Mouse (Mus musculus) Muller cell, postnatal 12 days (primary cell): ENCODE measurements around the gene 2900026A02Rik.
A peak's percentile ranks its signal among the peaks of the same experiment; 100 is the strongest.

ENCODE experiments used
- DNase-seq: peaks from one replicate; pipeline ENCODE4 v3.0.0-alpha.2; 2015; ENCODE audit errors: inconsistent ontology term

Gene 2900026A02Rik

DNA sequence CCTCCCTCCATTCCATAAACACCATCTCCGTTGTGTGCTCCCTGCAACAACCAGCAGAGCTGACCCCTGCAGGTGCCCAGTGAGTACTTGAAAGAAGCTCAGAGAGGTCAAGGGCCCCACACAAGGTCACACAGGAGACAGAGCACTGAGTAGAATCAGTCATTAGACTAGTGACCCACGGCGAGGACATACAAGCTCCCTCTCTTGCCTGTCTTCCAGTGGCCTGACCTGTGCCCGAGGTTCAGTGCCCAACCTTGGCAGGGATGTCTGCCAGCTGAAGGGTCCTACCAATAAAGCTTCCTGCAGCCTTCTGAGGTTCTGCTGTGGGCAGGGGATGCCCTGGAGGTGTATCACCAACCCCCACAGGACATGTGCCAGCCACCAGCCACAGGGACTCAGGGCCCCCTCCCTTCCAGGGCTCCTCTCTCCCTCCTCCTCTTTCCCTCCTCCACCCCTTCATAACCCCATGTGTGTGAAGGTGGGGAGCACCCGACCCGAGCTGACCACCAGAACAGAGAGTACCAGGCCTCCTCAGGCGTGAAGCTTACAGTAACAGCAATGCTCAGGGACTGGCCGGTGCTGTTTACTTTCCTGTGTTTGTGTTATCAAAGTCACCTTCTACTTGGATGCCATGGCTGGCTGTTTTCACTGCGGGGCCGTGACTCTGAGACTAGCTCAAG lies 8.7 kb downstream of the 2900026A02Rik start:
- DNase-seq: no peak

DNA sequence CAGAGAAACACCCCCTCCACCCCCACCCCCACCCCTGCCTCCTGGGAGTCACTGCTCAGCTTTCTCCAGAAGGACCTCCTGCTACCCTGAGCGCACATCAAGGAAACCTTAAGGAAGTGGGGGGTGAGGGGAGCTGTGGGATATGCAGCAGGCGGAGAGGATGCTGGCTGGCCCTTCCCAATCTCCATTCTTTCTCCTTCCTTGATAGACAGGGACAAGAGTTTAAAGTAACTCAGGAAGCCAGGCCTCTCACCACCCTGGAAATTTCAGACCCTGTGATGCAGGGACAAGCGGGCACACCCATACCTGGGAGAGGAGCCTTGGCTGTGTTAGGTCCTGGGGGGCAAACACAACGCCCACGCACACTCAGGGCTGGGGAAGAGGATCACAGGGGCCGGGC lies 10.7 kb downstream of the 2900026A02Rik start:
- DNase-seq: no peak

DNA sequence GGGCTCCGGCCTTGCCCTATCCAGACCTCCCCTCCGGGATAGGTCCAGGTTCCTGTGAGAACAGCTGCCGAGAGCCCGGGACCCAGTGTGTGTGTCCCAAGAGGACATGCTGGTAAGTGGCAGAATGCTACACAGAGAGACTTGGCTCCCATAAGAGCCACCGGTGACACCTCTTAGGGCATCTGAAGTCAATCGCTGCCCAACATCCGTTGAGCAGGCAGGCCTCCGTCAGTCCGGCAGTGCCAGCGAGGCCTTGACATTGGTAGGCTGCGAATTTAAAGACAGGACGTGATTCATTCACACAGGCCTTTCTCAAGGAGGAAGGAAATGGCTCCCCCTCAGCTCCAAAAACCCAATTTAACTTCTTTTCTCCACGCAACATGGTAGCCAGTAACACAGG lies 11.1 kb downstream of the 2900026A02Rik start:
- no peak for DNase-seq

DNA sequence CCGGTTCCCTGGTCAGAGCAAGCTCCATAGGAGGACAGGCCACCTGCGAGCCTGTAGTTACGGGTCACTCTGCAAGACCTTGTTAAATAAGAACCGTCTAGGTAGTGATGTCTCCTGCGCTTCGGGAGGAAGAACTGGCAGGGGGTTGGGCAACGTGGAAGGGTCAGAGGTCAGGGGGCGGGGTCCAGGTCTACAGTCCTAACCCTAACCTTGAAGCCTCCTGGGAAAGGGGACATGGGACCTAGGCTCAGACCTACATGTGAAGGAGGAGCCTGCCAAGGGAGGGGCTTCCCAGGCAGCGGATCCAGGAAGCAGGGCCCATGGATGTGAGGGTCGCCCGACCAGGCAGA lies 11.7 kb downstream of the 2900026A02Rik start:
- no peak for DNase-seq

DNA sequence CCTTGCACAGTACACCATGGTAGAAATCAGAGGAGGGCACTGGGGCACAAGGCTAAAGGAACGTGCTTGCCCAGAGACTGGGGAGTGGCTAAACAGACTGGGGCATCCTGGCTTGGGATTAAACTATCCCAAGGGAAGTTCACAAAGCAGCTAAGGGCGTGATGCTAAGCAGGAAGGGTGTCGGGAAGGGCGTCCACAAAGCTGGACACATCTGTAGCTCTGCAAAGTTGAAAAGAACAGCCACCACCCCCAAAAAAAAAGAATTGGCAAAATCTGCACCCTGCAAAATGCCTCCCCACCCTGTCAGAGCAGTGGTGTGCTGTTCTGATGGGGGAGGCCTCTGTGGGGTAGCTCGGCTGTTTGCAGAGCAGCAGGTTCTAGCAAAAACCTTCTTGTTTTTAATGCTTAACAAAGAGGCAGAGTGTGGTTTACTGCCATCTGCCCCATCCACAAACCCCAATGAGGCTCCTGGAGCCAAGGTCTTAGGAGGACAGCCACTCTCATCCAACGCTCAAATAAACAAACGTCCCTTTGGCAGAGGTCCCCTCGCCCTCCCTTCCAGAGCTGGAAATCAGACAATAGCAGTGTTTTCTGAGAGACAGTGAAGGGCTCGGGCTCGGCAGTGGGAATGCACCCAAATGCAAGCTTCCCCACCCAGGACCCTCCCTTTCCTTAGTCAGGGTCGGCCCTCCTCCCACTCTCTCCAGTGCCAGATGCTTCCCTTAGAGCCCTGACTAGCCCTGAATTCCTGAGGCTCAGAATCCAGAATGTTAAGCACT lies 12.2 kb downstream of the 2900026A02Rik start:
- peak; percentile 98 for DNase-seq

DNA sequence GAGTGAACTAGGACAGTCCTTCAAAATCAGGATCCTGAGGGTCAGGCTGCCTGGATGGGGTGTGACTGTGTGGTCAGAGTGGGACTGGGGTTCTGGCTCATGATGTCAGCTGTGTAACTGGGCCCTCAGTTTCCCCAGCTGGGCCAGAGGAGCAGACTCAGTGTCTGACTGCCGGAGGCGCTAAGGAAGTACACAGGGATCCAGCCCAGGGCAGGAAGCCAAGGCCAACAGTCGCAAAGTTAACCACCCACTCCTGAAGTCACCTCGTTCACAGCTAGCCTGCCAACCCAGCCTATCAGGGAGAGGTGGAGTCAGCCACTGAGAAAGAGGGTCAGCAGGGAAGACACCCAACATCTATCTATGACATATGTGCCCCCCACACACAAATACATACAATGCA lies 13.0 kb downstream of the 2900026A02Rik start:
- DNase-seq: no peak

DNA sequence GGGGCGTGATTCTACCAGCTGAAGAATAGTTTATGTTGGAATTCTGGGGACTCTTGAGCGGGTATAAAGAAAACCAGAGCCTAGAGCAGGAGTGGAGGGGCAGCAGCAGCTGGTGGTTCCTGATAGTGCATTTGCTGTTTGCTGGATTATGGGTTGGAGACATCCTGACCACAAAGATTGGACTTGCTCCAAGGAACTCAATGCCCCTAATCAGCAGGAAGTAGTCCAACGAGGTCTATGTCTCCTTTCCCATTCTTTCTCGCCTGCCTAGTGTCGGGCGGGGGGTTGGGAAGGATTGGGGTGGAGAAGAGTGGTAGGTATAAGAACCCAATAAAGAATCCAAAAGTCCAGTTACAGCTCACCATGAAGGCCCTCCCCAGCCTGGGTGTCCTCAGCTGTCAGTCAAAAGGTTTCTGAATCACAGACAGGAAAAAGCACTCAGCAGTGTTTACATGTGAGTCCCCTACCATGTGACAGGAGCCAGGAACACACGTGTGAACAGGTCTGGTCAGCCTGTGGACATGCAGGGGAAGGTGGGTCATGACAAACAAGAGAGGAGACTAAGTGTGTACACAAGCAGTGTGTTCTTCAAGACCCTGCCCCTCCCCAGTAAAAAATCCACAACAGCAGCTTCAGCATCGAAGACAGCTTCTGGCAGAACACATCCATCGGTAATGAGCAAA lies 14.2 kb downstream of the 2900026A02Rik start:
- peak; percentile 65 for DNase-seq

DNA sequence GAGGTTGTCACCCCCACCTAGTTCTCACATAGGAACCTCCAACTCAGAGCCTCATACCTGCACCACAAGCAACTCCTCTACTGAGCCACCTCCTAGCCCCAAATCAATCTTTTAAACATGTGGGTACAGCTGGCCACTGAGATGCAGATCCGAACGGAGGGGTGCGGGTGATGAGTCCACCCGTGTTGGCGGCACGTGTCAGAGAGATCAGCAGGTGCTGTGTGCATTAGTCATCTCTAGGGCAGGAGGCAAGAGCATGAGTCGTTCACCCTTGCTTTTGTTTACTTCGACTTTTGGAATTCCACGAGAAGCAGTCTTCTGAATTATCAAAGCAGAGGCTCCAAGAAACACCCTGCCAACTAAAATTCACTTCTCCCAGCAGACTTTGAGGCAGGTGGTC lies 16.8 kb downstream of the 2900026A02Rik start:
- peak; percentile 52 for DNase-seq

DNA sequence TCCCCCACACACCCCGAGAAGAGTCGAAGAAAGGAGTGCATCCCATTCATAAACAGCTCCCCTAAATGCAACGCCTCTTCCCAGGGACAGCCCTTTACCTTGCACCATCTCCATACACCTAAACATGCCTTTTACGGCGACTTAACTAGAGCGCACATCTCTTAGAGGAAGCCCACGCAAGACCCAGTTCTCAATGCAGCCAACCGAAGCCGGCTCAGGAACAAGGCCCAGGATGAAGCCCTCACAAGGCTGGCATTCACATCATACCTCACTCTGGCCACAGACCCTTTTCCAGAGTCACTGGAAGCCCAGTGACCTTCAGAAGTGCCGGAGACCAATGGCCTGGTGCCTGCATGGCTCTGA lies 21.3 kb downstream of the 2900026A02Rik start:
- DNase-seq: no peak

DNA sequence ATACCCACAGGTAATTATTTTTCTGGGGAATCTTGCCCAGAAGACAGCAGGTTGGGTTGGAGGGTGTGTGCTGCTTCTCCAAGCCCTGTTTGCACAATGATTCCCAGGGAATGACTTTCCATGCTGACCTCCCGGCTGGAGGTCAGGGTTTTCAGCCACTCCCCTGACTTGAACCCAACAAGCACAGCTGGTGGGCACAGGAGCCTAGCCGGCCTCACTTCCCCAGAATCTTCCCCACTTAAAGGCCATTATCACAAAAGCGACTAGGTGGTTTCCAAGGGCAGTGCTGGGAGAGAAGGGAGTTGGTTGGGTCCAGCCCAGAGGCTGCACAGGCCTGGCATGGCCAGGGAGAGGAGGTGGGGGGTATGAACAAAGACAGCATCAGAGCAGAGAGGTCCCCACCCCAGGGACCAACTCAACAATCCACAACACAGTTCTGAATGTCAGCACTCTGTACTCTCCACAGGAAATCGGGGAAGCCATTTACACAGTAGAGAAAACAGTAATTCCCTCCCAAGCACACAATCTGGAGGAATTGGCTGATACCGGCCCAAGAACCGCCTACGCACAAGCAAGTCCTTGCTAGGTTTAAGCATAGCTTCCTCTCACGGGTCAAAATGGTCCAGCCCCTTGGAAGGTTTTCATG lies 21.8 kb downstream of the 2900026A02Rik start:
- no peak for DNase-seq

DNA sequence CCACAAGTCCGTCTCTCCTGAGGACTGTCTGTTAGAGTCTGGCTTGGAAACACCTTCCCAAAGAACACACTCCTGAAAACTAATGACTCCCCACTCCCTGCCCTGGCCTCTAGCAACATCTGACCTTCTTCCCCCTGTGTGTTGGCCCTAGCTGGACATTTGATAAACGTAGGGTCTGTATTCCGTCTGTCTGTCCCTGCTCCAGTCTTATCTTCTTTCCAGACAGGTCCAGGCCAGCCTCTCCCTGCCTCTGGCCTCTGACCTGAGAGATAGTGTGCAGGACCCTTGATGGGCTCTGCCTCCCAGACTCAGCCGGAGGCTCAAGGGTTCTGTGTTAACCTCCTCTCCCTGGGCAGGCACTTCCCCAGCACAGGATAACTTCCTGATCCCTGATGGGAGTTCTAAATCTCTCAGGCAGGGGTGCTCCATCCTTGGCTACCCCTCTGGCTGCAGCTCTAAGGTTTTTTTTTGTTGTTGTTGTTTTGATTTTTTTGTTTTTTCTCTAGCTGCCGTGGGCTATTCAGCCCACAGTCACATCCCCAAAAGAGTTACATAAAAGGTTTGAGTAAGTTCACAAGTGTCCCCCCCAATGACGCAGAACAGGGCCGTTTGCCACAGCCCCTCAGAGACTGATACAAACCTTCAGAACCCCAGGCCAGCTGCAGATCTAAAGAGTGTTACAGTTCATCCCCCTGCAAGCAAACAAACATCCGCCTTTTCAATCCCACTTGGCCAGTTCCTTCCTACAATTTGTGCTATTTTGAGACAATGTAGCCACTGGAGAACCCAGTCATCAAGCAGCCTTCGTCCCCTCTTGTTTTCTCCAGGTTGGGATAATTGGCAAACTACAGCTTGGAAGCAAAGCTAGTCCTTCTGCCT lies 23.9 kb downstream of the 2900026A02Rik start:
- DNase-seq: no peak

DNA sequence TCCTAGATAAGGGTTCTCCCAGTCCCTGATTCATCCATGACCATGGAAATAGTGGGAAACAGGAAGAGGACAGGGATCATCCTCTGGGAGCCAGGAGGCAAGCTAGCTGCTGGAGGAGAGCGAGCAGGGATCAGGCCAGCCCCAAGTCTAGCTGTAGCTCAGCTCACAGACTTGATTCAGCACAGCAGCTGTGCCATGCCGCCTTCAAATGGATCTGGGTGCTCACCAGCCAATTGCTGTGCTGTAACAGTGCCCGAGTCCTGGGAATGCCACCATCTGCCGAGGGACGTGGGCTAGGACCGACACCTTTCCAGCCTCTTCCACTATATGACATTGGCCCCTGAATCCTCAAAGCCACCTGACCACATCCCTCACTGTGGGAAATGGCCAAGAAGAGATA lies 25.1 kb downstream of the 2900026A02Rik start:
- no peak for DNase-seq

DNA sequence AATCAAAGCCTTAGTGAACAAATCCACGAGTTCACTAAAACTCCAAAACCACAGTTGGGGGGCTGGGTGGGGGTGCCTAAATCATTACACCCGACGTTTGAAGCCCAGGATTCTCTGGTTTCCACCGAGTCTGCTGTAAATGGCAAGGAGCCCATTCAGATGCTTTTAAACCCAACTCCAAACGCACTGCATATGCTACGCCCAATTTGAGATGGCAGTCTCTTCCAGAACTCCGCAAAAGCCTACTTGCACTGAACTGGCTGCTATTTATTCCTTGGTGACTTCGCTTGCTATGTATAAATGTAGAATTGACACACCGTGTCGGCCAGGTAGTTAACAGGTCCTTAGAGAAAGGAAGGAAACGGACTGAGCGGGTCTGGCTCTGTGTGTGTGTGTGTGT lies 25.6 kb downstream of the 2900026A02Rik start:
- DNase-seq: no peak

DNA sequence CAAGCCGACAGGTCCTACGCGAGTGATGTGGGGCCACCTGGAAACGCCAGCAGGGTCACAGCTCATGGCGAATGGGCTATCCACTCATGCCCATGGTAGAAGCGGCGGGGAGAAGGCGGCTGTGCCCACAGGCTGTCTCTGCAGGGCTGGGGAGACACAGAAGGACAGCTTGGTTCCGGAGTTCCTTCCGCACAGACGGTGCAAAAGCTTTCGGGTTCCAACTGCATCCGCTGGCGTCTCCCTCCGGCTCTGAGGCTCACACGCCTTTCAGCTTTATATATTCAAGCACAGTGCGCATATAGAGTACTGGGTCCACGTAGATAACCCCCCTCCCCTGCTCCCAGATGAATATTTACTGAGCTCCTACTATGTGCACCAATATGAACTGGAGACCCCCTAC lies 27.3 kb downstream of the 2900026A02Rik start:
- DNase-seq: no peak

DNA sequence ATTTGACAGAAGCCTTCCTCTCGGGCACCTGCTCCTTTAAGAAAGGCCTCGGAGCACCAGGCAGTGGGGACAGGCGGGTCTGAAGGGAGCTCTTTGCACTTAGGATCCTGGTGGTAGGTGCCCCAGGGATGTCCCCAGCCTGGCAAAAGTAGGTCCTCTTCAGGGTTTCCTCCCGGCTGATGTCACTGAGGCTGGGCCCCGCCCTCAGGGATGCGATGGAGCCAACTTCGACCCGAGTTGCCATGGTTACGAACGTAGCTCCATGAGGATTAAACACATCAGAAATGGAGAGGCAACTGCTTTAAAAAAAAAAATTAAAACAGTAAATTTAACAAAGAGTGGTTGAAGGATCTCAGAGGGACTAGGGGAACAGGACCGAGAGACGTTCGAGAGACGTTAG lies 29.1 kb downstream of the 2900026A02Rik start:
- no peak for DNase-seq

DNA sequence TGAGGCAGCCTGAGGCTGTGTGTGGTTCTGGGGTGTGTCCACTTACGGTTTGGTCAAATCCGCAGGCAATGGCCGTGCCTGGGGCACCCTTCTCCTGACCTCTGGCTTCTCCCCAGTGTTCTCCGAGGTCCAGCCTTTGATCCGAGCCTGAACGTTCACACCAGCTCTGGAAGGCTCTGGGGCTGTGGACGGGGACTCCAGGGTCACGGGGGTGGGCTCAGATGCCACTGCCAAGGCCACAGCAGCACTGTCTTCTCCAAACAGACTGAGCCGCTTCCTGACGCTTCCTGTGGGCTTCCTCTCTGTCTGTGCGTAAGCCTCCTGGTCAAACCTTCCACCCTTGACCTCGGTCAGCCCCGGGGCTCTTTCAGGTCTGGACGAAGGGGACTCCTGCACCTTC lies 30.5 kb downstream of the 2900026A02Rik start:
- DNase-seq: no peak

DNA sequence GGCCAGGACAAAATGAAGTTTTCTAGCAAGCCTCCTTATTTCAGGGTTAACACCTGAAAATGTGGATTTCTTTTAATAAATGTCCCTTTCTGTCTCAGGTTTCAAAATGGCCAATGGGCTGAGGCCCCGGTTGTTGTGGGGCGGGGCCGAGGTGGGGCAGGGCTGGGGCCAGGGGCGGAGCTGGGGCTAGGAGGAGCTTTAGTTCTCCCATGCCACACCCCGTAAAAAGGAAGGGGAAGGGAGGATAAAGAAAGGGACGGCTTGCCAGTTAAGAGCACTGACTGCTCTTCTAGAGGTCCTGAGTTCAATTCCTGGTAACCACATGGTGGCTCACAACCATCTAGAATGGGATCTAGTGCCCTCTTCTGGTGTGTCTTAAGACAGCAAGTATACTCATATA lies 39.6 kb downstream of the 2900026A02Rik start:
- DNase-seq: no peak

DNA sequence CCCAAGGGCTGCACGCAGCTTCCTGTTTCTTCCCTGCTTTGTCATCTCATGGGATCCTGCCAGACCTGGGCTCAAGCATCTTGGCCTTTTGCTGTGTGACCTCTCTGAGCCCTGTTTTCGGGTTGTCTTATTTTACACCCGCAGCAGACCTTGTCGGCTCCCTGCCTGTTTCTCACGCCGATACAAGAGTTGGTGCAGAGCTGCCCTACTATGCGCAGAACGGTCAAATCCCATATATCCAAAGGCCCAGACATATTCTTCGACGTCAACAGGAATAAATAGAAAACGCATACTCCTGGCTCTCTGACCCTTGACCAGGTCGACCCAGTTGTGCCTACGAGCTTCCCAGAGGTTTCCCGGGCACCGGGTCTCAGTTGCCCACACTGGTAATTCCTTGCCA lies 40.3 kb downstream of the 2900026A02Rik start:
- no peak for DNase-seq

DNA sequence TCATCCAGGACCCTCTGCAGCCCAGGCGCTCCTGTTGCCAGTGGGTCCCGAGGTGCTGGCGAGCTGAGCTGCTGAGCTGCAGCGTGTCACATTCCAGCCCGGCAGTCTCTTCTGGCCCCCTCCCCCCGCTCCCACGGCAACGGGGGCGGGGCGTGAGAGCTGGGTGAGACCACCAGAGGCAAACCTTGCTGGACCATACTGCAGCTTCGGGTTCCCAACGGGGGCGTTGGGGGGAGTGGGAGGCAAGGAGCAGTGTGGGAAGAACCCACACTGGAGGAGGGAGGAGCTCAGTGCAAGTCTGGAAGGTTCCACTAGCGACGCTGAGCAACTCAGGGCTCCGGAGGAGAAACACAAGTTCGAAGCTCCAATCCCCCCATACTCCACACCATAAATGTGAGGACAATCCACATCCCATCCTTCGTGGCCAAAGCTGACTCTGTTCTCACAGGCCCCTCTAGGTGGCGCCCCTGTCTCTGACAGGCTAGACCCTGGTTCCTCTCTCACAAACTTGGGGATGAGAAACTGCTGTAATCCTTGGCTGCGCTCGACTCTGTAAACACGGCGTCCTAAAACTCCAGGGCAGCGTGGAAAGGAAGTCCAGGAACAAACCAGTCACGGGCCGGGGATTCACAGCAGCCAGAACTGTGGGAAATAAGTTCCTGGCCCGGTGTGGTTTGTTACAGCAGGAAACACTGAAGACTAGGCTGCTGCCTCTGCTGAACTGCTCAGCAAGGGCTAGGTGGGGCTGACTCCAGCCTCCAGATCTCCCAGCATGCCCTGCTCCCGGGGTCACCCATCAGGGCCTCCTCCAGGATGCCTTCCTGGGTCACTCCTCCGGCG lies 41.0 kb downstream of the 2900026A02Rik start:
- DNase-seq: peak; percentile 88

DNA sequence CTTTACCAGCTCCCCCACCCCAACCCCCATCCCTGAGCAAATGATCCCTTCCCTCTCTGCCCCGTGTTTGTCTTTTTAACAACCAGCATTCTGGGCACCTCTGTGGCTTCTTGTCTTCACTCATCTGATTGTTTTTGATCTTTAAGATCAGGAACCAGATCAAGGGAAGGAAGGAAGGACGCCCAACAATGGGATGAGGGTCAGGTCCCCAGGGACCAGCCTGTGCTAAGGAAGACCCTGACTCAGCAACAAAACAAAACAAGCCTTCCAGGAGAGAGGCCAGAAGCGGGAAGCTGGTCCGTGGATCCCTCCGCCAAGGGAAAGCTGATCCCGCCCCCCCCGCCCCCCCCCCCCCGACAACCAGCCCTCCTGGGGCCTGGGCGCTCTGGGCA lies 41.6 kb downstream of the 2900026A02Rik start:
- no peak for DNase-seq

DNA sequence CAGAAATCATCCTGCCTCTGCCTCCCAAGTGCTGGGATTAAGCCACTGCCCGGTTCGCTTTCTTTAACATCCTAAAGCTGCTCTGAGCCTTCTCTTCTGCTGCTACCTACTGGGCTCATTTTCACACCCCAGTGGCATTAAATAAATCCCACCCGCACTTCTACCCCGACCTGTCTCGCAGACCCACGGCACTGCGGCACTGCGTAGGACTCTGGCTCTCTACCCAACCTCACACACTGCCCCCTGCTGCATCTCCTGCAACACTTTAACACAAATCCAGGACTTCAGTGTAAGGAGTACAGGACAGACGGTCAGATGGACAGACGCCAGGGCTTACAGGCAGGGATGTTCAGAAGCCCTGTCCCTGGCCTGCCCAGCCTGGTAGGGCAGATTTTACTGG lies 45.1 kb downstream of the 2900026A02Rik start:
- DNase-seq: no peak
